Mouse (Mus musculus) liver, adult 2 months (tissue): ENCODE measurements around the gene Ppef1.

ENCODE experiments used
- CTCF ChIP-seq: fragments of 200-500 bp; IDR thresholded peaks from 2 replicates; pipeline ENCODE4 v1.5.1; 2011; ENCODE audit warnings: low read depth, low read length, control low read depth
- POLR2A ChIP-seq: fragments of 200-500 bp; IDR thresholded peaks from 2 replicates; pipeline ENCODE4 v1.6.1; 2011; ENCODE audit warnings: low read length, control low read depth; ENCODE audit not compliant: insufficient read depth; ENCODE audit errors: extremely low read depth

DNA sequence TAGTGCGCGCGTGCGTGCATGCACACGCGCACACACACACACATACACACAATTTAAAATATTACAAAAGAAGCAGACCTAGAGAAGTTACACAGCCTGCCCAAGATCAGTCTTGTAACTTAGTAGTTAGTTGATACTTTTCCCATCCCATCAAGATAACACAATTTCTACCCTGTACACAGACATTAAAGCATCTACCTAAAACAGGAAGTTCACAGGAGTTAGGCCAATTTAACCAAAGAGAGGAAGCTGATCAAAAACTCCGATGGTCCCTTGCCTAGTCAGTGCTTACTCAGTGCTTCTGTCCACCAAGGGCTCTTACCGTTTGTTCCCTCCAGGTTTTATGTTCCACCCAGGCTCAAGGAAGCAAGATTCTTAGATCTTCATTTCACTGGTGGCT, 15.2 kb upstream of the Ppef1 start:
- no peak for TF ChIP-seq CTCF
- TF ChIP-seq POLR2A: no peak
